8 mouse cellular contexts compared by ENCODE assay signal in the genomic region with DNA sequence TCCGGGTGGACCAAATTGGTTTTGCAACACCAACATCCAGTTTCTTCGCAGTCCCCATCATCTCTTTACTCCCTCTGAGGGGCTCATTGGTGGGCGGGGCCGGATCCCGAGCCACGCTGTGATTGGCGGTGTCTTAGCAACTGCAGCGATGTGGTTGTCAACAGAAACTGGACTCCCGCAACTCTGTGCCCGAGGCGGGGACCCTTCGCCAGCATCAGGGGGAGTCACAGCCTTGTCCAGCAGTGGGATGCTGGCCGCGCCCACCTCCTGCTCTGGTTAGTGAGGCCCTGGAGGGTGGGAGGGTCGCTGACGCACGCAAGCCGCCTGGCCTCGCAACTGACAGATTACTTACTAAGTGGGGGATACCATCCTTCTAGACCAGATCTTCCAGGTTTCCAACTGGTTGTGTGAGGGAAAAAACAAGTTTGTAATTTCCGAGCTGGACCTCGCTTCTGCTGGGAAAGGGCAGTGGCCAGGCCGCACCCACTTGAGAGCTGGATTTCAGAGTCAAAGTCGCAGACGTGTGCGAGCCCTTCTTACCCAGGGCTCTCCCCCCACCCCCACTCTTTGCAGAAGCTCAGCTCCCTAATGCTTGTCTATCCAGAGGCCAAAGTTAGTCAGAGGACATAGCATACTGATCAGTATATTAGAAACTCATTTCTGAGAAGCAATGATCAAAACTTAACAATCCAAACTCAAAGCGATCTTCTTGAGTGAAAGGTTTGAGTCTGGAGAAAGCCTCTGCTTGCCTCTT. TPM values are rescaled to one million over a fixed set of nuclear protein-coding genes. Genes with fewer than 3 reads are reported as not detected.
A peak's percentile ranks its signal among the peaks of the same experiment; 100 is the strongest.
DNase-seq lines count a peak whose midpoint lies in the region; ATAC-seq lines count a peak whose summit lies in the region.

No protein-coding gene starts in this region.

- DNase-seq in T-cell, adult 2 months (ENCODE audit: low spot score) = peak; percentile 51
- DNase-seq in embryo, embryonic 10 days (ENCODE audit: low spot score) = peak; percentile 94
- peak; percentile 75 to 76 for DNase-seq in gastrocnemius, postnatal 36 days
- DNase-seq in intestine, embryonic 14.5 days (ENCODE audit: low spot score) = peak; percentile 93
- DNase-seq in limb, embryonic 10.5 days (ENCODE audit: low spot score) = peak; percentile 92
- DNase-seq in midbrain, embryonic 11.5 days (ENCODE audit: low spot score, missing footprints) = peak; percentile 99
- DNase-seq in right cerebral cortex, postnatal 4 days = peak; percentile 79
- peak; percentile 67 for DNase-seq in yolk sac, embryonic 10.5 days (ENCODE audit: low spot score)

- H3K4me2 ChIP-seq in intestine, embryonic 14.5 days (ENCODE audit: low read length) = peak overlapping the region; percentile 63
- peak overlapping the region; percentile 72 for H3K4me2 ChIP-seq in midbrain, embryonic 11.5 days

- peak overlapping the region; percentile 43 for H3K4me3 ChIP-seq in intestine, embryonic 14.5 days (ENCODE audit: low read depth, low read length)
- peak overlapping the region; percentile 58 for H3K4me3 ChIP-seq in limb, embryonic 10.5 days
- H3K4me3 ChIP-seq in midbrain, embryonic 11.5 days (ENCODE audit: low read depth, low read length) = peak overlapping the region; percentile 47

- H3K9me3 ChIP-seq in intestine, embryonic 14.5 days (ENCODE audit: control insufficient read depth, low read length) = no peaks in the 10 kb centered on the region
- no peaks in the 10 kb centered on the region for H3K9me3 ChIP-seq in limb, embryonic 10.5 days (replicated peaks)
- H3K9me3 ChIP-seq in midbrain, embryonic 11.5 days (ENCODE audit: control insufficient read depth, low read length) = no peaks in the 10 kb centered on the region

- peak; percentile 91 for ATAC-seq in intestine, embryonic 14.5 days (replicated peaks; ENCODE audit: low FRiP score, low TSS enrichment, low read depth)
- ATAC-seq in midbrain, embryonic 11.5 days (ENCODE audit: low FRiP score) = peak; percentile 98

- peak overlapping the region; percentile 43 for H3K9ac ChIP-seq in intestine, embryonic 14.5 days (ENCODE audit: low read length)
- H3K9ac ChIP-seq in midbrain, embryonic 11.5 days (ENCODE audit: low read length) = peak overlapping the region; percentile 60

- WGBS in intestine, embryonic 14.5 days = 3% methylated on average over 26 of the region's 26 CpGs
- 3% methylated on average over 26 of the region's 26 CpGs for WGBS in limb, embryonic 10.5 days
- WGBS in midbrain, embryonic 11.5 days = 3% methylated on average over 26 of the region's 26 CpGs

- peaks cover 22% of the 10 kb centered on the region for H3K4me1 ChIP-seq in intestine, embryonic 14.5 days (replicated peaks; ENCODE audit: control insufficient read depth, insufficient read depth, low read length)
- H3K4me1 ChIP-seq in limb, embryonic 10.5 days = peaks cover 10% of the 10 kb centered on the region
- no peaks in the 10 kb centered on the region; the same call in 1 of the 2 replicates for H3K4me1 ChIP-seq in midbrain, embryonic 11.5 days (ENCODE audit: control insufficient read depth, insufficient read depth, low read length)

- H3K36me3 ChIP-seq in intestine, embryonic 14.5 days (ENCODE audit: control insufficient read depth, insufficient read depth, low read length) = no peaks in the 10 kb centered on the region
- H3K36me3 ChIP-seq in limb, embryonic 10.5 days = no peaks in the 10 kb centered on the region
- no peaks in the 10 kb centered on the region for H3K36me3 ChIP-seq in midbrain, embryonic 11.5 days (ENCODE audit: control insufficient read depth, insufficient read depth, low read length)

- no peaks in the 10 kb centered on the region for H3K27me3 ChIP-seq in intestine, embryonic 14.5 days (replicated peaks; ENCODE audit: control insufficient read depth, insufficient read depth, low read length)
- no peaks in the 10 kb centered on the region; the same call in 1 of the 2 replicates for H3K27me3 ChIP-seq in limb, embryonic 10.5 days (ENCODE audit: low read depth, poor library complexity, severe bottlenecking)
- H3K27me3 ChIP-seq in midbrain, embryonic 11.5 days (ENCODE audit: control insufficient read depth, insufficient read depth, low read length) = no peaks in the 10 kb centered on the region

- H3K27ac ChIP-seq in intestine, embryonic 14.5 days (ENCODE audit: low read depth) = peak overlapping the region; percentile 97
- H3K27ac ChIP-seq in limb, embryonic 10.5 days = peak overlapping the region; percentile 42; the same call in 1 of the 2 replicates
- peak overlapping the region; percentile 40; the same call in 1 of the 2 replicates for H3K27ac ChIP-seq in midbrain, embryonic 11.5 days (ENCODE audit: low read depth, low read length)

- intact Hi-C loops in gastrocnemius, postnatal 36 days (cut with DNase I) = no loop called here

RNA-seq across cellular contexts. Expression of gene Vwa3b, which starts 2.9 kb away (rescaled TPM):
- total RNA-seq in gastrocnemius, postnatal 36 days (2021) = 10 to 100 TPM; 57.5 to 64.5 TPM
- polyA plus RNA-seq in intestine, embryonic 14.5 days (2014; fragmentation: Nextera tagmentation; extraction: Ambion mirVana) = 0.93 and 2.8 TPM in 2 replicates
- polyA plus RNA-seq in limb, embryonic 10.5 days (2016; fragmentation: Nextera tagmentation; extraction: Ambion mirVana) = 0.23 and 0.31 TPM in 2 replicates
- polyA plus RNA-seq in midbrain, embryonic 11.5 days (2014; fragmentation: Nextera tagmentation; extraction: Ambion mirVana) = 0.23 TPM in 1 of 2 replicates, not detected in the other

Comparison
In these comparisons a context has a peak if more than half of its experiments do, and no peak if none do; other contexts are left out.
1. Peak in every context shown above with its lines: DNase-seq, ATAC-seq, H3K4me3 ChIP-seq and H3K27ac ChIP-seq.
2. H3K27ac ChIP-seq: peak in every context shown above with its lines; median percentile 97 in intestine, embryonic 14.5 days; 42 in limb, embryonic 10.5 days; 40 in midbrain, embryonic 11.5 days.